Mouse (Mus musculus) gastrocnemius, postnatal 4 days (tissue): ENCODE data around the gene Nkd1. TPM values are rescaled to one million over a fixed set of nuclear protein-coding genes. Genes with fewer than 3 reads are reported as not detected.

ENCODE experiments used
- DNase-seq, 2 experiments: peaks; one replicate each; pipeline ENCODE4 v3.0.0; 2021 to 2022; ENCODE audit warnings: low spot score in 2 of 2, mixed read lengths in 2 of 2
- total RNA-seq, 2 experiments: library from RNA; stranded (reverse); gene quantifications; 2 replicates each; pipeline ENCODE4 v1.2.3; 2021

Gene Nkd1
- total RNA-seq, 2 experiments from 2014 or later: 11.7 to 11.9 TPM

- no peak for DNase-seq
Observed at GRCm38 (mm10) chr8:88537998-88538975, 17.1 kb downstream of the Nkd1 start.

GRCm38 (mm10) chr8:88538976-88539371, 17.8 kb downstream of the Nkd1 start:
- no peak for DNase-seq

- no peak for DNase-seq
Observed at GRCm38 (mm10) chr8:88539963-88540362, 18.8 kb downstream of the Nkd1 start.

GRCm38 (mm10) chr8:88542596-88543213, 21.6 kb downstream of the Nkd1 start:
- DNase-seq: no peak

- no peak for DNase-seq
Observed at GRCm38 (mm10) chr8:88544677-88545076, 23.5 kb downstream of the Nkd1 start.

- DNase-seq: no peak
Observed at GRCm38 (mm10) chr8:88545441-88545840, 24.3 kb downstream of the Nkd1 start.

DNA sequence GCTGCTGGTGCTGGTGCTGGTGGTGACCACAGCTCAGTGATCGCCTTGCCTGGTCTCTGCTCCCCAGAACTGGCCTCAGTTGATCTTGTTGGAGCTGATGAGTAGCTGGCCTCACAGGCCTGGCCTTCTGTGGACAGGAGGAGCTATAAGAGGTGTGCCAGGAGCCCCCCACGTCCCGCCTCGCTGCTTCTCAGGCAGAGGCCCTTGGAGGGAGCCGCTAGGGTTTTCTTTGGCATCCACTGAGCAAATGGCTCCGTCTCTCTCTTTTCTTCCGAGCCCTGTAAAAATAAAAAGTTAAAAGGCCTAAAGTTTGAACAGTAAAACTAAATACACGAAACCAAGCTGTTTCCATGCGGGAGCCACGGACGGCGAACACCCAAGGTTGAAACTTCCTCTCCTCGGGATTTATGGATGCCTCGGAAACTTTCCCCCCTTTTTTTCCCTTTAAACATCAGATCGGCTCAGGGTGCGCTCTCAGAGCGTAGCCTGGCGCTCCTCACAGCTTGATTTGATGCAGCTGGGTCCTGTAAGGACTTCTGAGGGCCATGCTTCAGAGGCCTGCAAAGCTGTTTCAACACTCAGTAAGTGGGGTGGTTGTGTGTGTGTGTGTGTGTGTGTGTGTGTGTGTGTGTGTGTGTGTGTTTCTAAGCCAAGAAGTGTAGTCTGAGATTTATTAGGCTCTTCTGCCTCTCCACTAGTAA, 25.0 kb downstream of the Nkd1 start:
- peak in 1 of 2 experiments; percentile 42 for DNase-seq

GRCm38 (mm10) chr8:88555669-88556068, 34.5 kb downstream of the Nkd1 start:
- DNase-seq: peak; percentile 57 to 75

DNA sequence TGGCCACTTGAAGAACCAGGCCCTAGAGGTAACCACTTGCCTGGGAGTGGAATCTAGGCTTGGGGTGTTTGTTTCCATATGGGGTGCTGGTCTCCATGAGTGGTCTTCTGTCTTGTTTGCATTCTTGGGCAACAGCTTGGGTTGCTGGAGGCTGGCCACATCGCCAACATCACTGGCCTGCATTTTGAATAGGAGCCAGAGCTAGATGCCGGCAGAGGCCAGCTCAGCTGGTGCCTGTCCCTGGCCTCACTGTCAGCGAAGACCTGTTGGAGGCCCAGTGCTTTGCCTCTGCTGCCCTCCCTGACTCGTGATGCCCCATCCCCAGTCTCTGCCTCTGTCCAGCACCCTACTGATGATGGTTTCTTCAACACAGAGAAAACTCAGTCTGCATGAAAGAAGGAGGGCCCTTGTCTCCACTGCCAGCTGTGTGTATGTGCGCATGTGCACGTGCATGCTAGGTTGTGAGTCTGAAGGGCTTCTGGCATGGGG, 38.9 kb downstream of the Nkd1 start:
- no peak for DNase-seq

DNA sequence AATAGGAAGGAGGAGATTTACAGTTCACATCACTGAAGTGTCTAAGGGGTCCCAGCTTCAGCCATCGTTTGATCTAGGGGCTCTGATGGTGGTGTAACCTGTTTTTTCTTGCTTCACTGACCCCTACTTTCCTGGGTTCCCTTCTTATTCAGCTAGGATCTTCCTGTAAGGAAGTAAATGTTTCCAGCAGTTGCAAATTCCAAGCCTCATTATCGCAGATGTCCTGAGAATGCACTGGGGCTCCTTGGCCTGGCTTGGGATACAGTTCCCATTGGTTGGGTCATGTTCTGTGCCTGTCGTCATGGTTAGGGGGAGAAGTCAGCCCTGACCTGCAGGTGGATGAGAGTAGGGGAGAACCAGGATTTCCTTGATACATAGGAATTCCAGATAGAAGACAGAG, 40.2 kb downstream of the Nkd1 start:
- DNase-seq: no peak

GRCm38 (mm10) chr8:88564256-88564903, 43.2 kb downstream of the Nkd1 start:
- no peak for DNase-seq

GRCm38 (mm10) chr8:88566119-88566518, 45.0 kb downstream of the Nkd1 start:
- no peak for DNase-seq

DNA sequence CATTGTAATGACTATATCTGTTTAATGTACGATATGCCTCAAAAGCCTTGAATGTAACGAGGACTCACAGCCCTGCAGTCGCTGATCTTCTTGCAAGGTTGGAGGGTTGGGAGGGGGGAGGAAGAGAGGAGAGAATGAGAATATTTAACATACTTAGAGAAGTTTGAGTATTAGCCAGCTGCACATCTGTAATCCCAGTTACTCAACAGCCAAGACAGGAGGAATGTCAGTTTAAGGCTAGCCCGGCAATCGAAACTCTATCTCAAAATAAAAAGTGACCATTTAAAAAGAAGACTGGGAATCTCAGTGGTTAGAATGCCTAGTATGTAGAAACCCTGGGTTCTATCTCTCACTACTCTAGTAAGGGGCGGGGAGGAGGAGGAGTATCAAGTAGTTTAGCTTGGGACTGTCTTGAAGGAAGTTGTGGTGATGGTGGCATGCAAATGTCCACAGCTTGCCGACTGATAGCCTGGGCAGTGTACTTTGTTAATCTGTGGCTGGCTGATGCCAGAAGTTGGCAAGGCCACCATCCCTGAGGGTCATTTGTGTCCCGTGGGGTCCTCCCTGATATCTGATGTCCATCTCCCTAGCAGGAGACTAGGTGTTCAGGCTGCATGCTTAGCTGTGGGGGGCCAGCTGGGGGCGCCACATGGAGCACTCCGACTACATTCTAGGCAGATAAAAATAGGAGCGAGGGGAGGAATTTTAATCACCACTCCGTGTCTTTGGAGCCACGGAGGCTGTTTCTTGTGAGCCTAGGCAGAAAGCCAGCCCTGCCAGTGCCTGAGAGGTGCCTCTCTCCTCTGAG, 46.4 kb downstream of the Nkd1 start:
- peak in 1 of 2 experiments; percentile 54 for DNase-seq

- no peak for DNase-seq
Observed at GRCm38 (mm10) chr8:88568211-88568610, 47.1 kb downstream of the Nkd1 start.

- DNase-seq: no peak
Observed at GRCm38 (mm10) chr8:88569366-88569765, 48.2 kb downstream of the Nkd1 start.

DNA sequence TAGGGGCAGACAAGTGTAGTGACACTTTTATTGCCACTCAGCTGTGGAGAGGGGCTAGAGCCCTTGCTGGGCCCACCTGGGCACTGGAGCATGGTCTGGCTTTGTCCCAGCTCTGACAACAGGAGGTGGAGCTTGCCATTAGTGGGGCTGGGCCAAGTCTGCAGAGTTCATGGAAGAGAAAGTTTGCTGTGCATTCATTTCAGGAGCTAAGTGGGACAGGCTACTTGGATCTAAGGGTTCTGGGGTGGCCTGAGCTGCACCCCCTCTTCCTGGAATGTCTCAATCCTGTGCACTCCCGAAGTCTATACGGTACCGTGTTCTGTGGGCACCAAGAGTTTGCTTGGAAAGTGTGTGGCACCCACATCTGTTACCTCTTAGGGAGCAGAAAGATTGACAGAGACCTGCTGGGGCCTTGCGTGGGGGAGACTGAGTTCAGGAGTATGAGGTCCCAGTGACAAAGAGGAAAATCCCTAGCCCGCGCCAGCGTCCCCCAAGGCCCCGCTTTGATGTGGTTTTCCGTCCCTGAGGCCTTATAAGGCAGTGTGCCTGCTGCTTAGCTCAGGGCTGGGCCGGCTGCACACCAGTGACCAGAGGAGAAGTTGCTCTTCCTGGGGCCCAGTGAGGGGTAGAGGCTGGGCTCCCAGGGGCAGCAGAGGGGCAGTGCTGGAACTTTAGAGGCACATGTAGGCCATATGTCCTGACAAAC, 49.3 kb downstream of the Nkd1 start:
- DNase-seq: no peak

GRCm38 (mm10) chr8:88571434-88572184, 50.5 kb downstream of the Nkd1 start:
- no peak for DNase-seq

DNA sequence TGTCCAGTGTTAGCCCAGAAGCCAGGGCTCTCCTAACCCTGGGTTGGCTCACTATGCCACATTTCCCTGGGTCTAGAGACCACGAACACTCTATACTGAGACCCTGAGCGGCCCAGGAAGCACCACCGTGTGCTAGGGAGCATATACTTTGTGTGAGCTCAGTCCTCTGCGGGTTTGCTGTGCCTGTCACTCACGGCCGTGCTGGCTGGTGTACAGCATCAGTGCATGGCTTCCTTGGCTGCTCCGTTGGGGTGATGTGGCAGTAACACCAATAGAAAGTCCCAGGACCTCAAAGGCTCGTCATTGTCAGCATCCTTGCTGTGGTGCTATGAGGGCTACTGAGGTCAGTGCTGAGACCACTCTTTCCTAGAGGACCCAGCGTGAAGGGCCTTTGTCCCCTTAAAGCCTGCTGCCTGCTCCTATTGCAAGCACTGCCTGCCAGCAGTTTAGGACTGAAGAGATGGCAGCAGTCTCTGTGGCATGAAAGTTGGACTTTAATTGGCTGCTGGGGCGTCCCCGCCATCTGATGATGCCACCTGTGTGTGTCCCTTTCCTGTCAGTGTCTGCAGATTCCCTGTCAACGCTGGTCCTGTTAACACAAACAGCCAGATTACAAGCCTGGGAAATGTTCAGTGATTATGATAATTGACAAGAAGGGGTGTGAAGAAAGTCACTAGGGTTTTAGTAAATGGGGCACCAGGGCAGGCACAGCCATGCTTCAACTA, 51.2 kb downstream of the Nkd1 start:
- no peak for DNase-seq
